ENCODE assay signal across 15 mouse cellular contexts in genomic region chr14:54705844-54706243, GRCm38 (mm10). TPM values are rescaled to one million over a fixed set of nuclear protein-coding genes. Genes with fewer than 3 reads are reported as not detected.
DNase-seq lines count a peak whose midpoint lies in the region; ATAC-seq lines count a peak whose summit lies in the region.
"Had no signal": no experiment of that assay in that cellular context is flagged by ENCODE, and none has a peak within 500 bp of the region (broad histone marks: within the 10 kb centered on the region; RNA-seq: fewer than 3 reads in every experiment).

No protein-coding gene starts in this region.

- WGBS in liver, embryonic 12.5 days (ENCODE audit: insufficient replicate concordance), result 5% methylated on average over 5 of the region's 5 CpGs
- 26% methylated on average over 5 of the region's 5 CpGs for WGBS in stomach, embryonic 15.5 days

- H3K4me2 ChIP-seq in liver, embryonic 12.5 days, result peak overlapping the region; percentile 38
- no peak overlapping the region for H3K4me2 ChIP-seq in stomach, embryonic 15.5 days
- H3K4me2 ChIP-seq: midbrain, embryonic 12.5 days had no signal

- no peaks in the 10 kb centered on the region for H3K36me3 ChIP-seq in liver, embryonic 12.5 days
- H3K36me3 ChIP-seq in stomach, embryonic 15.5 days, result no peaks in the 10 kb centered on the region
- H3K36me3 ChIP-seq: hindbrain, embryonic 10.5 days; midbrain, embryonic 12.5 days had no signal

- H3K9ac ChIP-seq in liver, embryonic 12.5 days, result no peak overlapping the region
- H3K9ac ChIP-seq in stomach, embryonic 15.5 days, result no peak overlapping the region

- no peaks in the 10 kb centered on the region for H3K9me3 ChIP-seq in liver, embryonic 12.5 days (replicated peaks)
- H3K9me3 ChIP-seq in stomach, embryonic 15.5 days, result no peaks in the 10 kb centered on the region
- H3K9me3 ChIP-seq: hindbrain, embryonic 10.5 days; midbrain, embryonic 12.5 days had no signal

- intact Hi-C loops in left cerebral cortex, postnatal 10 days (cut with DNase I), result no loop called here

- peaks cover 85% of the 10 kb centered on the region for H3K27me3 ChIP-seq in liver, embryonic 12.5 days (replicated peaks)
- H3K27me3 ChIP-seq in stomach, embryonic 15.5 days (replicated peaks), result no peaks in the 10 kb centered on the region

- peak overlapping the region; percentile 43 for H3K27ac ChIP-seq in liver, embryonic 12.5 days
- H3K27ac ChIP-seq in stomach, embryonic 15.5 days, result no peak overlapping the region
- H3K27ac ChIP-seq: hindbrain, embryonic 10.5 days; kidney, postnatal 0 days; midbrain, embryonic 12.5 days had no signal

- peaks cover 34% of the 10 kb centered on the region for H3K4me1 ChIP-seq in liver, embryonic 12.5 days
- peaks cover 5% of the 10 kb centered on the region; the same call in 1 of the 2 replicates for H3K4me1 ChIP-seq in stomach, embryonic 15.5 days
- H3K4me1 ChIP-seq: midbrain, embryonic 12.5 days had no signal

- peak; percentile 31 for DNase-seq in adrenal gland, adult 2 months
- DNase-seq in adrenal gland, postnatal 25 days, result no peak
- peak; percentile 63 for DNase-seq in ovary, adult 18-20 months (ENCODE audit: low spot score)
- no peak for DNase-seq in ovary, postnatal 14 days (ENCODE audit: low spot score)
- no peak for DNase-seq in kidney, postnatal 10 days
- DNase-seq in left cerebral cortex, postnatal 10 days (ENCODE audit: extremely low spot score in 1 of 2, low spot score in 2 of 2), result no peak
- DNase-seq: left cerebral cortex, postnatal 4 days had no signal

- ATAC-seq in liver, embryonic 12.5 days, result peak; percentile 94
- peak; percentile 78; the same call in 1 of the 2 replicates for ATAC-seq in stomach, embryonic 15.5 days (ENCODE audit: insufficient read depth, low FRiP score, low read depth)
- ATAC-seq: Patski had no signal

- H3K4me3 ChIP-seq in liver, embryonic 12.5 days, result no peak overlapping the region
- H3K4me3 ChIP-seq in stomach, embryonic 15.5 days (replicated peaks), result no peak overlapping the region
- H3K4me3 ChIP-seq: hindbrain, embryonic 10.5 days; midbrain, embryonic 12.5 days had no signal

RNA-seq across cellular contexts. Expression of gene Cebpe, which starts 6.1 kb away (rescaled TPM):
- total RNA-seq in adrenal gland, adult 2 months (2021), result not detected
- polyA plus RNA-seq in adrenal gland, adult 2 months (2012; rRNA removed), result 0.18 and 0.52 TPM in 2 replicates
- total RNA-seq in adrenal gland, postnatal 25 days (2021), result not detected in 2 replicates
- polyA plus RNA-seq in liver, embryonic 12.5 days (2016; fragmentation: Nextera tagmentation; extraction: Ambion mirVana), result 3.3 and 3.7 TPM in 2 replicates
- 1.3 and 1.5 TPM in 2 replicates for polyA plus RNA-seq in stomach, embryonic 15.5 days (2015; fragmentation: Nextera tagmentation; extraction: Ambion mirVana)
- not detected for total RNA-seq in left cerebral cortex, postnatal 10 days (2021)
- total RNA-seq: left cerebral cortex, postnatal 4 days had no signal
- polyA plus RNA-seq: hindbrain, embryonic 10.5 days; kidney, postnatal 0 days; Patski had no signal

RNA-seq across cellular contexts. Expression of gene Gm29776, which starts 7.2 kb away (rescaled TPM):
- total RNA-seq in adrenal gland, adult 2 months (2021), result not detected
- 0.07 and 0.08 TPM in 2 replicates for polyA plus RNA-seq in adrenal gland, adult 2 months (2012; rRNA removed)
- total RNA-seq in adrenal gland, postnatal 25 days (2021), result not detected in 2 replicates
- 0.05 TPM in 1 of 2 replicates, not detected in the other for polyA plus RNA-seq in liver, embryonic 12.5 days (2016; fragmentation: Nextera tagmentation; extraction: Ambion mirVana)
- 0.05 and 0.15 TPM in 2 replicates for polyA plus RNA-seq in stomach, embryonic 15.5 days (2015; fragmentation: Nextera tagmentation; extraction: Ambion mirVana)
- under 1 TPM; 0.15 to 0.22 TPM for total RNA-seq in left cerebral cortex, postnatal 10 days (2021)
- total RNA-seq: left cerebral cortex, postnatal 4 days; neutrophil, adult 5-6 weeks had no signal
- polyA plus RNA-seq: small intestine, adult 2 months had no signal

RNA-seq across cellular contexts. Expression of gene Acin1, which starts 19.1 kb away (rescaled TPM):
- 100 to 1,000 TPM; 120 to 177 TPM for total RNA-seq in adrenal gland, adult 2 months (2021)
- 93.0 and 109 TPM in 2 replicates for polyA plus RNA-seq in adrenal gland, adult 2 months (2012; rRNA removed)
- total RNA-seq in adrenal gland, postnatal 25 days (2021), result 233 and 235 TPM in 2 replicates
- polyA plus RNA-seq in liver, embryonic 12.5 days (2016; fragmentation: Nextera tagmentation; extraction: Ambion mirVana), result 74.1 and 76.0 TPM in 2 replicates
- 111 and 116 TPM in 2 replicates for polyA plus RNA-seq in stomach, embryonic 15.5 days (2015; fragmentation: Nextera tagmentation; extraction: Ambion mirVana)
- 100 to 1,000 TPM; 195 to 199 TPM for total RNA-seq in left cerebral cortex, postnatal 10 days (2021)

RNA-seq across cellular contexts. Expression of gene 1700123O20Rik, which starts 19.8 kb away (rescaled TPM):
- 10 to 100 TPM; 39.8 to 41.7 TPM for total RNA-seq in adrenal gland, adult 2 months (2021)
- 52.7 and 81.0 TPM in 2 replicates for polyA plus RNA-seq in adrenal gland, adult 2 months (2012; rRNA removed)
- total RNA-seq in adrenal gland, postnatal 25 days (2021), result 39.3 and 39.9 TPM in 2 replicates
- 51.6 and 53.9 TPM in 2 replicates for polyA plus RNA-seq in liver, embryonic 12.5 days (2016; fragmentation: Nextera tagmentation; extraction: Ambion mirVana)
- 79.3 and 84.8 TPM in 2 replicates for polyA plus RNA-seq in stomach, embryonic 15.5 days (2015; fragmentation: Nextera tagmentation; extraction: Ambion mirVana)
- total RNA-seq in left cerebral cortex, postnatal 10 days (2021), result 10 to 100 TPM; 23.6 to 25.1 TPM

Comparison
In these comparisons a context has a peak if more than half of its experiments do, and no peak if none do; other contexts are left out.
1. DNase-seq: peak in adrenal gland, adult 2 months (single experiment) and ovary, adult 18-20 months (single experiment); none in adrenal gland, postnatal 25 days (single experiment), ovary, postnatal 14 days (single experiment), kidney, postnatal 10 days (single experiment) and left cerebral cortex, postnatal 10 days (0 of 2).